Mouse (Mus musculus) neural tube, embryonic 12.5 days (tissue): ENCODE data around the gene Ift27. TPM values are rescaled to one million over a fixed set of nuclear protein-coding genes. Genes with fewer than 3 reads are reported as not detected.
A peak's percentile ranks its signal among the peaks of the same experiment; 100 is the strongest.

ENCODE experiments used
- ATAC-seq: fragments of 200-750 bp; cut with Nextera tagmentation; 2 replicates; pipeline ENCODE4 v1.8.0; 2017; ENCODE audit warnings: low read depth, mild to moderate bottlenecking, moderate TSS enrichment, moderate library complexity; ENCODE audit not compliant: low FRiP score
- H3K27ac ChIP-seq: fragments of 300-500 bp; sonication (generic); 2 replicates; pipeline ENCODE4 v1.5.1; 2016
- H3K27me3 ChIP-seq: fragments of 300-500 bp; sonication (generic); replicated peaks from 2 replicates; pipeline ENCODE4 v1.6.1; 2016; ENCODE audit warnings: mild to moderate bottlenecking
- H3K36me3 ChIP-seq: fragments of 300-500 bp; sonication (generic); 2 replicates; pipeline ENCODE4 v1.6.1; 2016; ENCODE audit warnings: mild to moderate bottlenecking
- H3K4me1 ChIP-seq: fragments of 300-500 bp; sonication (generic); 2 replicates; pipeline ENCODE4 v1.6.1; 2016
- H3K4me2 ChIP-seq: fragments of 300-500 bp; sonication (generic); replicated peaks from 2 replicates; pipeline ENCODE4 v1.6.1; 2016; ENCODE audit warnings: mild to moderate bottlenecking
- H3K4me3 ChIP-seq: fragments of 300-500 bp; sonication (generic); 2 replicates; pipeline ENCODE4 v1.5.1; 2016
- H3K9ac ChIP-seq: fragments of 300-500 bp; sonication (generic); 2 replicates; pipeline ENCODE4 v1.6.1; 2016; ENCODE audit warnings: mild to moderate bottlenecking
- H3K9me3 ChIP-seq: fragments of 300-500 bp; sonication (generic); 2 replicates; pipeline ENCODE4 v1.6.1; 2016; ENCODE audit warnings: mild to moderate bottlenecking
- WGBS: fragments of 180-500 bp; shearing (Covaris S2); methylation state at CpG from one replicate; pipeline ENCODE4 v1.1.7; 2016; 5-methylcytosine and 5-hydroxymethylcytosine counted together
- polyA plus RNA-seq: library from polyadenylated mRNA; unstranded; fragments of >200 nt; fragmentation: Nextera tagmentation; extraction: Ambion mirVana; gene quantifications from 2 replicates; pipeline ENCODE4 v1.2.1, GENCODE M21; 2016

The Ift27 gene
- polyA plus RNA-seq, 1 experiment from 2014 or later = 101 TPM

DNA sequence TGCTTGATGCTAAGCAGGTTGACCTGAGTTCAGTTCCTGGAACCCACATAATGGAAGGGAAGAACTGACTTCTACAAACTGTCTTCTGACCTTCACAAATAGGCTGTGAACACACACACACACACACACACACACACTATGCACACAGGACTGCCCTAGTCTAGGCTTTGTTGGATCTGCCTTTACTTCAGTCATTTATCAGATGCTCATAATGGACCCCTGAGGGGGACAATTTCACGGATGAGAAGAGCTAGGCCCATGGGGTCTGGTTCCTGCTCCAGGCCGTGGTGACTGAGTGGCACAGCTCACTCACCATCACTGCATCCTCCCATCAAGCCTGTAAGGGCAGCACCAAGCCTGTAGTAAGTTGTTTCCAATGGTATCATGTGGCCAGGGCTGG lies 40.5 kb downstream of the Ift27 start:
- H3K36me3 ChIP-seq = no peaks in the 10 kb centered on the region
- H3K9me3 ChIP-seq = no peaks in the 10 kb centered on the region
- H3K4me1 ChIP-seq = peaks cover 6% of the 10 kb centered on the region; the same call in 1 of the 2 replicates
- WGBS = 5% methylated on average over 2 of the region's 2 CpGs
- H3K27me3 ChIP-seq = no peaks in the 10 kb centered on the region
- no peak overlapping the region for H3K4me3 ChIP-seq
- peak; percentile 53; the same call in 1 of the 2 replicates for ATAC-seq
- H3K9ac ChIP-seq = no peak overlapping the region
- no peak overlapping the region; the same call in 1 of the 2 replicates for H3K4me2 ChIP-seq
- no peak overlapping the region for H3K27ac ChIP-seq

DNA sequence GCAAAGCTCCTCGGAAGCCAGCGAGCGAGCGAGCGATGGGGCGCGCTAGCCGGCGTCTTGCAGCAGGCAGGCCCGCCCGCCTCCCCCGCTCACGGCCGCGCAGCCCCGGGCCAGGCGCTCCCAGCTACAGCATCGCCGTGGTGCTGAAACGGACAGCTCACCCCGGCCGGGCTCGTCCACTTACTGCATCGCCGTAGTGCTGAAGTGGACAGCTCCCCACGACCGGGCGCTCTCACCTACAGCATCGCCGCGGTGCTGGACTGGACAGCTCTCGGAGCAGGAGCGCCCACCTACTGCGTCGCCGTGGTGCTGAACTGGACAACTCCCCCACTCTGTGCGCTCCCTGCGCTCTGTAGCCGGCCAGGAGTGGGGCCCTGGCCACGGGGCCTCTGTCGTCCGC lies 54.2 kb downstream of the Ift27 start, which contains the start of gene Cacng2:
Gene Cacng2, minus strand, starts transcription at position 325 of the 400 bp plus-strand sequence.
- Histone ChIP-seq H3K27me3 (peaks cover 13% of the 10 kb centered on the region), H3K9me3 (no peaks in the 10 kb centered on the region), H3K27ac (peak within 1 kb of the TSS; percentile 59), H3K36me3 (no peaks in the 10 kb centered on the region), H3K4me2 (peak within 1 kb of the TSS; percentile 63), H3K4me3 (peak within 1 kb of the TSS; percentile 53), H3K9ac (peak within 1 kb of the TSS; percentile 70), H3K4me1 (peaks cover 12% of the 10 kb centered on the region; the same call in 1 of the 2 replicates)
- ATAC-seq = peak; percentile 85
- WGBS = under 1% methylated on average over 42 of the region's 42 CpGs

DNA sequence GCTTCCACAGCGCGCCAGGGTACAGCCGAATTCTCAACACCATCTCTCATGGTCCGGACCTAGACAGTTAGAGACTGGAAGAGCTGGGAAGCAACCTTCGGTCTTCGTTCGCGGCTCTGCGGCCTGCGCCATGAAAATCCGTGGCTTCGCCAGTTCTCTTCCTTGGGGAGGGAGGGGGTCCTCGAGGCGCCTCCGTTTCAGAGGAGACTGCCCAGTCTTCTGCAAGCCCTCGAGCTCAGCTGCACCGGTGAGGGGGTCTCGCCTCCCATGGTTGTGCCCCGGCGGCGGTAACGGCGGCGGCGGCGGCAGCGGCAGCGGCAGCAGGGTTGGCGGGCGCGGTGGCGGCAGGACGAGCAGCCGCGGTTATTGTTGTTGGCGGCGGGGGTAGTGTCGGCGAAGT lies 54.7 kb downstream of the Ift27 start:
- peaks cover 12% of the 10 kb centered on the region; the same call in 1 of the 2 replicates for H3K4me1 ChIP-seq
- WGBS = 6% methylated on average over 39 of the region's 39 CpGs
- ATAC-seq = peak; percentile 27; the same call in 1 of the 2 replicates

DNA sequence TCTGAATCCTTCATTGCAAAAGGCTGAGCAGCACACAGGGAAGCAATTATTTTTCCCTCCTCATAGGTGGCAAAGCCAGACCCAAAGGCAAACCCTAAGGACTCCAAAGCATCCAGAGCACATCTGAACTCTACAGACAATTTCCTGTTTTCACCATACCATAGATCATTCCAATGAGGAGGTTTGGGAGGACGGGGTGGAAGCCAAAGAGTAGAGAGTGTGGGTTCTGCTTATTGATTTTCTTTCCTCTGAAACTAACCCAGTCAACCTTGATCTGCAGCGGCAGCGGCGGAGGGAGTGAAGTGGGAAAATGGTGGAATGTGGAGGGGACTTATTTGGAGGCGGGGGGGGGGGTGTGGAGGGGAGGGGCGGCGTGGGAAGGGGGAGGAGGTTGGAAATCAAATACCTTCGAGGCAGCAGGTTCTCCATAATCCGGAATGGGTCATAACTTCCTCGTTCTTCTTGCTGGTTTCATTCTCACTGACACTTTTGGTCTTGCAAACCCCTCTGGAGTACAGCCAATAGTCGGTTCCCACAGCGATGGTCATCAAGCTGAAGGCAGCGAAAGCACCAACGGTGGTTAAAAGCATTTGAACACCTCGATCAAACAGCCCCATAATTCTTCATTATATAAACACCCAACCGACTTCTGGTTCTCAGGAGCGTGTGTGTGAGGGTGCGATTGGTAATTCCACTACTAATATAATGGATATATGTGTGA lies 55.5 kb downstream of the Ift27 start:
- WGBS = 52% methylated on average over 18 of the region's 18 CpGs
- H3K27ac ChIP-seq = no peak overlapping the region
- 0 out of 2 replicates have a peak overlapping the region, but pooled peaks have one; percentile 70 for H3K9ac ChIP-seq
- no peak for ATAC-seq
- H3K4me3 ChIP-seq = peak overlapping the region; percentile 53
- no peaks in the 10 kb centered on the region for H3K9me3 ChIP-seq
- no peaks in the 10 kb centered on the region for H3K36me3 ChIP-seq
- peaks cover 11% of the 10 kb centered on the region for H3K27me3 ChIP-seq
- peak overlapping the region; percentile 63 for H3K4me2 ChIP-seq
- peaks cover 12% of the 10 kb centered on the region; the same call in 1 of the 2 replicates for H3K4me1 ChIP-seq

More for the DNA sequence above, 54.7 kb downstream of the Ift27 start:
- Histone ChIP-seq H3K4me2 (peak overlapping the region; percentile 63), H3K9ac (peak overlapping the region; percentile 70), H3K27me3 (peaks cover 13% of the 10 kb centered on the region), H3K27ac (peak overlapping the region; percentile 59), H3K4me3 (peak overlapping the region; percentile 53), H3K9me3 (no peaks in the 10 kb centered on the region), H3K36me3 (no peaks in the 10 kb centered on the region)

DNA sequence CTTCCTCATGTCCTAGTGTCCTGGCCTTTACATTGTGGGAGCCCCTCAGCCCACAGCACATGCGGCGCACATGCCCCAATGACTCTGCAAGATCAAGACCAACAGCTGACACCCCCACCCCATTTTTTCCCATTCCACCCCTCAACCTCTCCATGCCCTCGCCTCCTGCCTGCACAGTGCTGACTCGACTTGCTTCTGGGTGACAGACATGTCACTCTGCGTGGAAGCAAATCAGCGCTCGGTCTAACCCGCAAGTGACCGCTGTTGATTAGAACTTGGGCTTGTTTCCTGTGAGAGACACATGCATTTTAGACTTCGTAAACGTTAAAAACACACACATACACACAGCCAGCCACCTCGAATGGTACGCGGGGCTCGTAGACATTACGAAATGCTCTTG lies 56.2 kb downstream of the Ift27 start:
- WGBS = 87% methylated on average over 16 of the region's 16 CpGs
- Histone ChIP-seq H3K36me3 (no peaks in the 10 kb centered on the region), H3K9me3 (no peaks in the 10 kb centered on the region), H3K27ac (no peak overlapping the region), H3K9ac (no peak overlapping the region), H3K4me2 (peak overlapping the region; percentile 63), H3K27me3 (peaks cover 11% of the 10 kb centered on the region), H3K4me1 (peaks cover 12% of the 10 kb centered on the region; the same call in 1 of the 2 replicates), H3K4me3 (peak overlapping the region; percentile 2; the same call in 1 of the 2 replicates)
- no peak for ATAC-seq

DNA sequence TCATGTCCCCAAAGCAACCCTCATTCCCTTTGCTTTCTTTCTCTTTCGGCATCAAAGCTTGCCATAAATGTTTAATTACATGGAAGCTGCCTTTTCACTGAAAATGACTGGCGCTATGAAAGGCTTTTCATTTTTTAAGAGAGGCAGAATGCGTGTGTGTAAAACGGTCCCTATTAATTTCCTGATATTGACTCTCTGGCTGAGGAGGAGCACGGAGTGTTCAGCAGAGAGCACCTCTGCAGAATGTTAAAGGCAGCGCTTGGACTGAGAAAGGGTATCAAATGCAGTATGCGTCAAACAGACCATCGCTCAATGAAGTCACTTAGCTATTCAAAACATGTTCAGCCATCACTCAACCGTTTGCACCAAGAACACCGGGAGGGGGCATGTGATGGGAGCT lies 57.0 kb downstream of the Ift27 start:
- Histone ChIP-seq H3K4me3 (0 out of 2 replicates have a peak overlapping the region, but pooled peaks have one; percentile 2), H3K4me1 (peaks cover 12% of the 10 kb centered on the region; the same call in 1 of the 2 replicates)

DNA sequence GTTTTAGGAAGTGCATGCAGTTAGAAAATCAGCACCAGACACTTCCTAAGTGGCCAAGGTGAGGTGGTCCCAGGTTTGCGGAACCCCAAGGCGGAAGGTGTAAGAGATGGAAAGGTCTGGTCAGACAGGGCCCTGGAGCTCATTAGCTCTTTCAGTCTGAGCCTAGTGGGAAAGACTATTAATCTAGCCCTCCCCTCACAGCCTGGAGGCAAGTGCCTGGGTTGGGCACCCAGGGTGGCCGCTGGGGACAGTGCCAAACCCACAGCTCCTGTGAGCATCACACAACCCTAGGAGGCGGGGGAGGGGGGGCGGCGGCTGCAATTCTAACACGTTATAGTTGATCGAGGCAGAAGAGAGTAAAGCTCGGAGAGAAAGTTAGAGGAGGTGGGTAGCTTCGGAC lies 57.7 kb downstream of the Ift27 start:
- peaks cover 12% of the 10 kb centered on the region; the same call in 1 of the 2 replicates for H3K4me1 ChIP-seq
- H3K27me3 ChIP-seq = peaks cover 4% of the 10 kb centered on the region; the same call in 1 of the 2 replicates
- no peak overlapping the region for H3K27ac ChIP-seq
- no peaks in the 10 kb centered on the region for H3K36me3 ChIP-seq
- WGBS = 69% methylated on average over 10 of the region's 10 CpGs
- peak overlapping the region; percentile 63 for H3K4me2 ChIP-seq
- no peak for ATAC-seq
- no peaks in the 10 kb centered on the region for H3K9me3 ChIP-seq
- 0 out of 2 replicates have a peak overlapping the region, but pooled peaks have one; percentile 4 for H3K4me3 ChIP-seq
- no peak overlapping the region for H3K9ac ChIP-seq

More for the DNA sequence above, 57.0 kb downstream of the Ift27 start:
- no peaks in the 10 kb centered on the region for H3K36me3 ChIP-seq
- peaks cover 9% of the 10 kb centered on the region for H3K27me3 ChIP-seq
- H3K9me3 ChIP-seq = no peaks in the 10 kb centered on the region
- H3K4me2 ChIP-seq = peak overlapping the region; percentile 63
- 52% methylated on average over 10 of the region's 10 CpGs for WGBS
- ATAC-seq = no peak
- H3K9ac ChIP-seq = no peak overlapping the region
- H3K27ac ChIP-seq = no peak overlapping the region

Other genes with a start within 250 kb of the Ift27 start
- gene Txn2, start 245.1 kb downstream of the Ift27 start, polyA plus RNA-seq = 208 and 218 TPM in 2 replicates
- gene Foxred2, start 217.4 kb downstream of the Ift27 start, polyA plus RNA-seq = 5.5 and 6.2 TPM in 2 replicates
- 204 and 205 TPM in 2 replicates for gene Eif3d, start 203.3 kb downstream of the Ift27 start, polyA plus RNA-seq
- 4.1 and 5.7 TPM in 2 replicates for gene Cacng2, start 54.1 kb downstream of the Ift27 start, polyA plus RNA-seq
- gene Pvalb, start 32.3 kb upstream of the Ift27 start, polyA plus RNA-seq = 0.43 and 1.1 TPM in 2 replicates
- 3.4 and 4.6 TPM in 2 replicates for gene Ncf4, start 70.7 kb upstream of the Ift27 start, polyA plus RNA-seq
- 0.10 and 0.22 TPM in 2 replicates for gene Csf2rb2, start 131.6 kb upstream of the Ift27 start, polyA plus RNA-seq
- 1.2 TPM in 2 replicates for gene Csf2rb, start 151.6 kb upstream of the Ift27 start, polyA plus RNA-seq
- gene Tex33, start 221.8 kb upstream of the Ift27 start, polyA plus RNA-seq = not detected in 2 replicates
- 7.6 and 9.2 TPM in 2 replicates for gene Tst, start 231.8 kb upstream of the Ift27 start, polyA plus RNA-seq
- 2.1 and 2.8 TPM in 2 replicates for gene Mpst, start 232.3 kb upstream of the Ift27 start, polyA plus RNA-seq